Mouse (Mus musculus) brain, embryonic 14.5 days (tissue): ENCODE measurements around the gene Dkk3.

Source experiments
- CTCF ChIP-seq: fragments of 200-500 bp; IDR thresholded peaks from 2 replicates; pipeline ENCODE4 v1.5.1; 2012; ENCODE audit warnings: inconsistent platforms, mild to moderate bottlenecking, moderate library complexity, borderline replicate concordance; ENCODE audit not compliant: insufficient read depth, insufficient read length; ENCODE audit errors: extremely low read depth
- POLR2A ChIP-seq: fragments of 200-500 bp; IDR thresholded peaks from 2 replicates; pipeline ENCODE4 v1.6.1; 2012; ENCODE audit warnings: mild to moderate bottlenecking, inconsistent platforms, borderline replicate concordance; ENCODE audit not compliant: poor library complexity, insufficient read depth, insufficient read length, severe bottlenecking; ENCODE audit errors: extremely low read depth

GRCm38 (mm10) chr7:112202843-112203242 is 44.0 kb upstream of the Dkk3 start:
- TF ChIP-seq POLR2A (no peak), CTCF (no peak)
